Mouse (Mus musculus): ENCODE measurements around the gene Lonrf3. TPM values are rescaled to one million over a fixed set of nuclear protein-coding genes. Genes with fewer than 3 reads are reported as not detected.

The Lonrf3 gene
- 4.8 TPM for total RNA-seq (2023)

GRCm38 (mm10) chrX:36328271-36329039 lies at the start of gene Lonrf3:
Gene Lonrf3 (plus strand): TSS chrX:36328353.

GRCm38 (mm10) chrX:36400980-36401379 lies 72.8 kb downstream of the Lonrf3 start, which contains the start of gene Gm6268:
Gene Gm6268 (plus strand): TSS chrX:36401280.

Other genes with a start within 250 kb of the Lonrf3 start
- gene Il13ra1, start 216.2 kb upstream of the Lonrf3 start, total RNA-seq (2023): 0.24 TPM
- gene Zcchc12, start 132.4 kb upstream of the Lonrf3 start, total RNA-seq (2023): 2.9 TPM
- not detected for gene Gm6268, start 72.9 kb downstream of the Lonrf3 start, total RNA-seq (2023)
- gene Gm14569, start 163.5 kb downstream of the Lonrf3 start, total RNA-seq (2023): not detected